Mouse (Mus musculus) cerebellum, adult 18-20 months (tissue): ENCODE measurements around the gene Cfap299.
"Not testable (repeated sequence)": the region's sequence is repeated elsewhere in the genome, so short reads cannot be mapped to it uniquely, and the experiment has no call there.

Experiments used
- DNase-seq, 2 experiments: peaks; one replicate each; pipeline ENCODE4 v3.0.0; 2021

Cfap299 gene

GRCm38 (mm10) chr5:98328848-98329624 lies at the start of gene Cfap299:
Cfap299 (plus strand) TSS chr5:98329304.
- DNase-seq, result peak; percentile 76 to 90

- no peak for DNase-seq
These were observed 47.1 kb upstream of the Cfap299 start for GRCm38 (mm10) chr5:98281993-98282392.

- DNase-seq, result no peak
These were observed 45.2 kb upstream of the Cfap299 start for GRCm38 (mm10) chr5:98283696-98284478.

- no peak for DNase-seq
These were observed 38.5 kb upstream of the Cfap299 start for GRCm38 (mm10) chr5:98290642-98291041.

- no peak for DNase-seq
These were observed 36.6 kb upstream of the Cfap299 start for GRCm38 (mm10) chr5:98292388-98293048.

GRCm38 (mm10) chr5:98293049-98293715 lies 35.9 kb upstream of the Cfap299 start:
- no peak for DNase-seq

- no peak for DNase-seq
These were observed 29.0 kb upstream of the Cfap299 start for GRCm38 (mm10) chr5:98300079-98300478.

GRCm38 (mm10) chr5:98305673-98306072 lies 23.4 kb upstream of the Cfap299 start:
- no peak for DNase-seq

GRCm38 (mm10) chr5:98306528-98306927 lies 22.6 kb upstream of the Cfap299 start:
- DNase-seq, result no peak

GRCm38 (mm10) chr5:98326625-98327024 lies 2.5 kb upstream of the Cfap299 start:
- no peak for DNase-seq

GRCm38 (mm10) chr5:98343751-98344150 lies 14.6 kb downstream of the Cfap299 start:
- DNase-seq, result not testable (repeated sequence)

GRCm38 (mm10) chr5:98344581-98344980 lies 15.5 kb downstream of the Cfap299 start:
- no peak for DNase-seq

GRCm38 (mm10) chr5:98346067-98346466 lies 17.0 kb downstream of the Cfap299 start:
- DNase-seq, result no peak

- peak; percentile 36 to 63 for DNase-seq
These were observed 19.5 kb downstream of the Cfap299 start for GRCm38 (mm10) chr5:98348605-98349004.

- DNase-seq, result no peak
These were observed 30.8 kb downstream of the Cfap299 start for GRCm38 (mm10) chr5:98359912-98360311.

GRCm38 (mm10) chr5:98360792-98361419 lies 31.8 kb downstream of the Cfap299 start:
- no peak for DNase-seq

GRCm38 (mm10) chr5:98363428-98363827 lies 34.3 kb downstream of the Cfap299 start:
- no peak for DNase-seq

GRCm38 (mm10) chr5:98365340-98365739 lies 36.2 kb downstream of the Cfap299 start:
- no peak for DNase-seq

- DNase-seq, result no peak
These were observed 39.7 kb downstream of the Cfap299 start for GRCm38 (mm10) chr5:98368822-98369221.

GRCm38 (mm10) chr5:98369426-98369825 lies 40.3 kb downstream of the Cfap299 start:
- DNase-seq, result no peak

GRCm38 (mm10) chr5:98376058-98376798 lies 47.1 kb downstream of the Cfap299 start:
- DNase-seq, result no peak

- no peak for DNase-seq
These were observed 47.6 kb downstream of the Cfap299 start for GRCm38 (mm10) chr5:98376799-98377090.
